Mouse (Mus musculus) CD4-positive, CD25-positive, alpha-beta regulatory T cell, adult 4 months (primary cell): ENCODE measurements around the gene Bmp15. TPM values are rescaled to one million over a fixed set of nuclear protein-coding genes. Genes with fewer than 3 reads are reported as not detected.

Experiments used
- ATAC-seq: one replicate; pipeline ENCODE4 v1.8.0; 2017
- polyA plus RNA-seq, 2 experiments: library from polyadenylated mRNA; unstranded; fragments of 100-300 nt; shearing (Covaris generic); gene quantifications; one replicate each; pipeline ENCODE4 v1.2.1; 2017

The Bmp15 gene
- polyA plus RNA-seq = not detected

DNA sequence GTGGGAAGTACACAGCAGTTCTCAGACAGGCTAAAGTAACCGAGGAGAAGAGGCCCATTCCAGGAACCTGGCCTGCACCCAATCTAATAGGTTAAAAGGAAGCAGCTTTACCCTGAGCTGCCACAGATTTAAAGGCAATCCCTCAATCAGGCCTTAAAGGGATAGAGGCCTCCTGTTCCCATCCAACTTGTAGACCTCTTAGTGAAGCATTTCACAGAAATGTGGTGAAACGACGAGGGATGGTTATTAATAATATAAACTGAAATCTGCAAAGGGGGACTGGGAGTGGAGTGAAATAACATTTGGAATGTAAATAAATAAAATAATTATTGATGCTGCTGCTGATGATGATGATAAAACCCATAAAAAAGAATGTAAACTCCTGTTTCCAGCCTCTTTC, at the start of gene Bmp15:
Gene Bmp15 (minus strand): TSS at position 101 of the 400 bp plus-strand sequence.
- ATAC-seq = no peak

DNA sequence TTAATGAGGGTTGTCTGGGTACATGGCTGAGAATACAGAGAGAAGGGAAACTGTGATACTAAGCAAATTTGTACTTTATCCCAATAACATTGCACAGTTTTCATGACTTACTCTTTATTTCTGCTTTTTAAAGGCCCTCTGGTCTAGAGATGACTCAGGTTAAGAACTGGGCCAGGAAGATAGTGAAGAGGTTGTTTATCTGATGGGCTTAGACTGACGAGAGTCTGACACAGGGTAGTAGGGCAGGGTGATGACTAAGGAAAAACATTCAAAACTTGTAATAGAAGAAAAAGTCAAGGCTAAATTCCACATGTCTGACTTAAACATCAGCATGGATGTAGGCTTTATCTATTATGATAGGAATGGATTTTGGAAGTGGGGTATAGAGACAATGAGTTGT, 48.3 kb upstream of the Bmp15 start:
- ATAC-seq = no peak

DNA sequence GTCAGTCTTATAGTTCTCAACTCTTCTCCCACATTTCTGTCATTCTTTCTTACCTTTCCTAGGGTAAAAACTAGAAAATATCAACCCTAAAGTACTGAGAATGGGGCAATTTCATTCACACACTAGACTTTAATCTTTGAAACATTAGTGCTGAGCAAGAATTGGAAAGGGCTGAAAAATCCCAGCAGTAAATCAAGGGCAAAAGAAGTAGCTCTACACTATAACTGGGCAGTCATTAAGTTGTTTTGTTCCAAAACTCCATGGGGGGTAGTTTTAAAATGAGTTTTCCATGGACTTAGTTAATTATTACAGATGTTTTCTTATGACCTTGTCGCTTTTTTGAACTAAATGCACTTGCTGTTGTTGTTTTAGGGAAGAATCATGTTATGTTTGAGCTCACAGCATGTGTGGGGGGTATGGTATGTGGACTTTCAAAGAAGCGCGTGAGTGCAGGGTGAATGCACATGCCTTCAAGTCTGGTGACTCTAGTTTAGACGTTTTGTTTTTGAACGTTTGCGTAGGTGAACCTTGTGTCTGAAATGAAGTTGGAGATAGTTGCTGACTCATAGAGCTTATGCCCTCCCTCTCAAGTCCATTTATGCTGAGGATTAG, 37.1 kb upstream of the Bmp15 start:
- ATAC-seq = no peak

DNA sequence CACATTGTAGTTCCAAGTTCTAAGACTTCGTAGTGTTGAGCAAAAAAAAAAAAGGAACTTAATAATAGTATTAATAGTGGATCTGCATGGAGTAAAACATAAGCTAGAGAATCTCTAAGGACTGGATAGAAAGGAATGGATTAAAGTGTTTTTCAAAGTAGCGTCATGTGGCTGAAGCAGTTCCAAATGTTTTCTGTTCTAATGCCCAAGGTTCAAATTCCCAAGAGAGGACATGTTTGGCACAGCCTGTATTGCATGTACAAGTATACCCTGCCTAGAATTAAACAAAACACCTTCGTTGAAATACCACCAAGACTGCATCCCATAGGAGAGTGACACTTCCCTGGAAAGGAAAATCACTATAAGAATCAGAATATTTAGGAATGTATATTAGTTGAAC, 36.4 kb upstream of the Bmp15 start:
- ATAC-seq = no peak

DNA sequence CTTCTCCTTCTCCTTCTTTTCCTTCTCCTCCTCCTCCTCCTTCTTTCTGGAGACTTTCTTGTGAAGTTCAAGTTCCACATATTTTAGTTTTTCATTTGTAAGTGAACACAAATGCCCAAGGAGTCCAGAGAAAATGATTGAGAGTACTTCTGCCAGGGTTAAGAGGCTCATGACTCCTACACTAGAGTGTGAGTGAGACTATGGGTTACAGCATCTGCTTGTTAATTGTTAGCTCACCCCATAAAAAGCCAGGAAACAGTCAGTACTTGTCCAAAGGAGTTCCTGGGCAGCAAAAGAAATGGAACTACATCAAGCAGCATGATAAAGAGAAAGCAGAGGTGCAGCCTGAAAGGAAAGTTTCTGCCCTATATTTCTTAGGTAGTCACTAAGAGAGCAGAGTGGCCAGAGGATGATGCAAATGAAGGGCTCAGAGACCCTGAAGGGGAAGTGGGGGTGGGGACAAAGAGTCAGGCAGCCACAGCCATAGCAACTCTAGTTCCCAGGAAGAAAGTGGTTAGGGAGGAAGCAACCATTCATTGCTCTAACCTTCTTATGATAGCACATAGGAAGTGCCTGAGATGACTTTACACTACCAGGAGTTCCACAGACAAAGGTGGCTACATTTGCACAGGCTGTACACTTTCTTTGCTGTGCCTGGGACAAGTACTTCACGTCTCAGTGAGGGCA, 24.9 kb upstream of the Bmp15 start:
- no peak for ATAC-seq

DNA sequence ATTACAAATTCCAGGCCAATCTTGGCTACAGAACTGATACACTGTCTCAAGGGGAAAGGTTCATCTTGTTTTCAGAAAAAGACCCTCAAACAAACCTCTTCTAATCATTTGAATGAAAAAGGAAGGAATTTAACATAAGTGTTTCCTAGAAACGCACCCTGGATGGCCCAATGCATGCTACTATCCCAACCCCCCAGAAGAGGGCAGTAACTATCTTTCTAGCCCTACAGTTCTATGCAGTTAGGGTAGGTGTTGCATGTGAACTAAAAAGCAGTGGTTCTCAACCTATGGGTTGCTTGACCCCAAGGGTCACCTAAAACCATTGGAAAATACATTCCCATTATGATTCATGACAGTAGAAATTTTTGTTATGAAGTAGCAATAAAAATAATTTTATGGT, 3.5 kb upstream of the Bmp15 start:
- ATAC-seq = no peak

DNA sequence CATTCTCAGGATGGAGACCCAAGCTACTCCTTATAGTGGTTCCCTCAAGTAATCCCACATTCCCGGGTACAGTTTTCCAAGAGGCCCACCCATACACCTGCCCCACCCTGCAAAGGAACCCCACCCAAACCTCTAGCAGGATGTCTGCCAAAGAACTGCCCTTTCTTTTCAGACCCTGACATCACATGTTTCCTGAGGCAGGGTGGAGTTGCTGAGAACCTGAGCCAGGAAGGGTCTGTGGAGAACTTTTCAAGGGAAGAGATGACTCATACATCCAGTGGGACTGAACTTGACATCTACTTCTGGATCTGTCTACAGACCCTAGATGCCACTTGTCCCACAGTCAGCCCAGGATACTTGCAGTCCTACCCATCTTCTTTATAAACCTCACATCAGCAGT, 2.8 kb downstream of the Bmp15 start:
- ATAC-seq = no peak

Other genes with a start within 250 kb of the Bmp15 start
- gene AU022751, start 237.3 kb downstream of the Bmp15 start, polyA plus RNA-seq = not detected
- gene Nudt10, start 147.7 kb downstream of the Bmp15 start, polyA plus RNA-seq = not detected
- not detected for gene Shroom4, start 79.1 kb upstream of the Bmp15 start, polyA plus RNA-seq